Mouse (Mus musculus) liver, postnatal 0 days (tissue): ENCODE measurements at regions not wholly inside any gene's neighbourhood (a gene's known extent, or its start where the extent isn't known, plus 50 kb on each side); places are given as distances from the start of the nearest gene placed in this dataset.

ENCODE experiments used
- CTCF ChIP-seq: sonication (generic); IDR thresholded peaks from 2 replicates; pipeline ENCODE4 v1.5.1; 2016; ENCODE audit warnings: antibody characterized with exemption, low read depth
- EP300 ChIP-seq: IDR thresholded peaks from 2 replicates; pipeline ENCODE4 v1.6.1; 2016; ENCODE audit warnings: antibody characterized with exemption, low read depth, mild to moderate bottlenecking

DNA sequence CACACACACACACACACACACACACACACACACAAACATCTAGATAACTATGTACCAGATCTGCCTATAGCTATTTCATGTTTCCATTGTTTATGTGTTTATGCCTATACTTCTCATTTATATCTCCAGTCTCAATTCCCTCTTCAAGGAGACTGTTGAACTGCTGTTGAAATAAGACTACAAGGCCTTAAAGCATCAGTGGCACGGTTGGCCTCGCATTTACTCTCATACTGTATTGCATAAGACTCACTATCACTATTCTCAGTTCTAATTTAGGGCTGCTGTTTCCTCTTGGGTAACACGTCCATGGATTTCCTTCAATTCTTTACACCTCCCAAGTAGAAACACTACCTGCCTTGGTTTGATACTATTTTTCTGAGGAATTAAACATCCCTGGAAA, 414.5 kb upstream of the Ube2e3 start:
- TF ChIP-seq CTCF (no peak), EP300 (no peak)
